In the genomic region with DNA sequence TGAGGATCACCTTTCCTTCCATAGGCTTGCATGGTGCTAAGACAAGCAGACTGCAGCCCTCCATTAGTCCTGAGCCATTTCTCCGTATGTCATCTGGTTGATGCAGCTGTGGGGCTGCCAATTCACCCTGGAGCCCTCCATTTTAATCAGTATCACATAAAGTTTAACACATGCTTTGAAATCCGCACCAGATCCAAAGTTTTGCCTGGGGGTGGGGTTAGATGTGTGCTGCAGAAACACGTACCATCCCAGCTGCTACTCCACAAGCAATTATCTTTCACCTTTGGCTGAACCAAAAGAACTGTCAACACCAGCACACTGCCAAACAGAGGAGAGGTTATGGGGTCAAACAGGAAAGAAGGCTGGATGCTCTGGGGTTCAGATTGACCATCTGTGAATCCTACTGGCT, we compare ENCODE assay signal across 9 mouse cellular contexts.
DNase-seq lines count a peak whose midpoint lies in the region; ATAC-seq lines count a peak whose summit lies in the region.
"Had no signal": no experiment of that assay in that cellular context is flagged by ENCODE, and none has a peak within 500 bp of the region (broad histone marks: within the 10 kb centered on the region; RNA-seq: fewer than 3 reads in every experiment).

No protein-coding gene starts in this region.

- no peaks in the 10 kb centered on the region for H3K36me3 ChIP-seq in hindbrain, embryonic 10.5 days
- H3K36me3 ChIP-seq in hindbrain, embryonic 13.5 days, result no peaks in the 10 kb centered on the region
- H3K36me3 ChIP-seq in heart, embryonic 14.5 days (ENCODE audit: control insufficient read depth, insufficient read depth, low read length), result no peaks in the 10 kb centered on the region
- H3K36me3 ChIP-seq in lung, embryonic 16.5 days (ENCODE audit: control insufficient read depth, insufficient read depth, low read length), result no peaks in the 10 kb centered on the region

- H3K4me2 ChIP-seq in hindbrain, embryonic 13.5 days, result no peak overlapping the region
- H3K4me2 ChIP-seq in heart, embryonic 14.5 days (ENCODE audit: low read length), result peak overlapping the region; percentile 27; the same call in 1 of the 2 replicates
- no peak overlapping the region for H3K4me2 ChIP-seq in lung, embryonic 16.5 days (ENCODE audit: low read depth, low read length)

- H3K9me3 ChIP-seq in hindbrain, embryonic 10.5 days, result no peaks in the 10 kb centered on the region
- H3K9me3 ChIP-seq in hindbrain, embryonic 13.5 days, result no peaks in the 10 kb centered on the region
- H3K9me3 ChIP-seq in heart, embryonic 14.5 days (ENCODE audit: control insufficient read depth, low read length), result no peaks in the 10 kb centered on the region
- no peaks in the 10 kb centered on the region for H3K9me3 ChIP-seq in lung, embryonic 16.5 days (ENCODE audit: control insufficient read depth, low read length)
- H3K9me3 ChIP-seq: megakaryocyte, embryonic 14.5 days had no signal

- WGBS in hindbrain, embryonic 10.5 days, result 38% methylated on average over 3 of the region's 3 CpGs
- WGBS in hindbrain, embryonic 13.5 days, result 45% methylated on average over 3 of the region's 3 CpGs
- 8% methylated on average over 3 of the region's 3 CpGs for whole genome bisulfite sequencing in heart, embryonic 14.5 days
- WGBS in lung, embryonic 16.5 days, result 32% methylated on average over 3 of the region's 3 CpGs

- H3K27me3 ChIP-seq in hindbrain, embryonic 10.5 days (ENCODE audit: insufficient read depth, poor library complexity, severe bottlenecking), result no peaks in the 10 kb centered on the region
- H3K27me3 ChIP-seq in hindbrain, embryonic 13.5 days, result no peaks in the 10 kb centered on the region
- H3K27me3 ChIP-seq in heart, embryonic 14.5 days (ENCODE audit: control insufficient read depth, insufficient read depth, low read length), result no peaks in the 10 kb centered on the region
- H3K27me3 ChIP-seq in lung, embryonic 16.5 days (ENCODE audit: control insufficient read depth, insufficient read depth, low read depth, low read length), result no peaks in the 10 kb centered on the region
- H3K27me3 ChIP-seq: megakaryocyte, embryonic 14.5 days had no signal

- no peak overlapping the region for H3K27ac ChIP-seq in hindbrain, embryonic 10.5 days
- no peak overlapping the region for H3K27ac ChIP-seq in hindbrain, embryonic 13.5 days
- H3K27ac ChIP-seq in heart, embryonic 14.5 days (replicated peaks in 1 of 2; ENCODE audit: control insufficient read depth in 1 of 2, insufficient read depth in 1 of 2, low read depth in 2 of 2, low read length in 2 of 2), result peak overlapping the region; percentile 53 to 75
- H3K27ac ChIP-seq in lung, embryonic 16.5 days (ENCODE audit: low read length), result no peak overlapping the region; the same call in 1 of the 2 replicates

- no peak overlapping the region for H3K9ac ChIP-seq in hindbrain, embryonic 13.5 days
- 0 out of 2 replicates have a peak overlapping the region, but pooled peaks have one; percentile 11 for H3K9ac ChIP-seq in heart, embryonic 14.5 days (ENCODE audit: low read length)
- H3K9ac ChIP-seq in lung, embryonic 16.5 days (ENCODE audit: low read length), result no peak overlapping the region

- no peak overlapping the region for H3K4me3 ChIP-seq in hindbrain, embryonic 10.5 days
- H3K4me3 ChIP-seq in hindbrain, embryonic 13.5 days, result no peak overlapping the region
- no peak overlapping the region for H3K4me3 ChIP-seq in heart, embryonic 14.5 days (ENCODE audit: control insufficient read depth in 1 of 2, insufficient read depth in 1 of 2, low read depth in 1 of 2, low read length in 2 of 2)
- no peak overlapping the region for H3K4me3 ChIP-seq in lung, embryonic 16.5 days (ENCODE audit: low read length)
- H3K4me3 ChIP-seq: megakaryocyte, embryonic 14.5 days had no signal

- peak; percentile 34 for DNase-seq in hindbrain, embryonic 10.5 days (ENCODE audit: low spot score)
- DNase-seq in embryo, embryonic 10.5 days (ENCODE audit: low spot score), result peak; percentile 73
- DNase-seq in spleen, postnatal 36 days (ENCODE audit: low spot score in 2 of 2), result no peak
- DNase-seq in left cerebral cortex, postnatal 14 days (ENCODE audit: low spot score in 2 of 2), result no peak

- intact Hi-C loops in left cerebral cortex, postnatal 14 days (cut with DNase I), result no loop called here

- H3K4me1 ChIP-seq in hindbrain, embryonic 10.5 days (replicated peaks), result peaks cover 12% of the 10 kb centered on the region
- H3K4me1 ChIP-seq in hindbrain, embryonic 13.5 days (replicated peaks), result peaks cover 6% of the 10 kb centered on the region
- H3K4me1 ChIP-seq in heart, embryonic 14.5 days (ENCODE audit: control insufficient read depth in 2 of 2, insufficient read depth in 2 of 2, low read length in 2 of 2), result peaks cover 6 to 13% of the 10 kb centered on the region in 2 experiments
- peaks cover 11% of the 10 kb centered on the region; the same call in 1 of the 2 replicates for H3K4me1 ChIP-seq in lung, embryonic 16.5 days (replicated peaks; ENCODE audit: control insufficient read depth, insufficient read depth, low read length)
- H3K4me1 ChIP-seq: megakaryocyte, embryonic 14.5 days had no signal

- ATAC-seq in hindbrain, embryonic 13.5 days (ENCODE audit: low FRiP score), result no peak
- ATAC-seq in heart, embryonic 14.5 days (ENCODE audit: insufficient number of reproducible peaks, insufficient read depth, low FRiP score, low read depth), result peak; percentile 56; the same call in 1 of the 2 replicates
- ATAC-seq in lung, embryonic 16.5 days (ENCODE audit: low read depth), result peak; percentile 96
- ATAC-seq in frontal cortex, adult (ENCODE audit: low TSS enrichment), result no peak

Comparison
In these comparisons a context has a peak if more than half of its experiments do, and no peak if none do; other contexts are left out.
1. DNase-seq: peak in hindbrain, embryonic 10.5 days (single experiment) and embryo, embryonic 10.5 days (single experiment); none in spleen, postnatal 36 days (0 of 2) and left cerebral cortex, postnatal 14 days (0 of 2).
2. H3K27ac ChIP-seq: peak in heart, embryonic 14.5 days (2 of 2); none in hindbrain, embryonic 10.5 days (single experiment), hindbrain, embryonic 13.5 days (single experiment) and lung, embryonic 16.5 days (single experiment).
3. ATAC-seq: peak in heart, embryonic 14.5 days (single experiment) and lung, embryonic 16.5 days (single experiment); none in hindbrain, embryonic 13.5 days (single experiment) and frontal cortex, adult (single experiment).